Mouse (Mus musculus) small intestine, adult 2 months (tissue): ENCODE measurements around the gene Glipr1. TPM values are rescaled to one million over a fixed set of nuclear protein-coding genes. Genes with fewer than 3 reads are reported as not detected.
"Not testable (repeated sequence)": the region's sequence is repeated elsewhere in the genome, so short reads cannot be mapped to it uniquely, and the experiment has no call there.

ENCODE experiments used
- H3K27ac ChIP-seq: fragments of 200-500 bp; 2 replicates; pipeline ENCODE4 v1.5.1; 2012; ENCODE audit warnings: low read depth, low read length, control low read depth, inconsistent platforms; ENCODE audit not compliant: insufficient read depth
- H3K27me3 ChIP-seq: fragments of 200-500 bp; 2 replicates; pipeline ENCODE4 v1.6.1; 2012; ENCODE audit warnings: mild to moderate bottlenecking, moderate library complexity, low read length, inconsistent platforms; ENCODE audit not compliant: control insufficient read depth, insufficient read depth
- H3K36me3 ChIP-seq: fragments of 200-500 bp; 2 replicates; pipeline ENCODE4 v1.6.1; 2012; ENCODE audit warnings: mild to moderate bottlenecking, low read length, control low read depth, inconsistent platforms; ENCODE audit not compliant: control insufficient read depth, insufficient read depth
- H3K4me1 ChIP-seq: fragments of 200-500 bp; 2 replicates; pipeline ENCODE4 v1.6.1; 2012; ENCODE audit warnings: low read length, inconsistent platforms, mixed read lengths; ENCODE audit not compliant: control insufficient read depth, insufficient read depth, insufficient read length
- H3K4me3 ChIP-seq: fragments of 200-500 bp; 2 replicates; pipeline ENCODE4 v1.5.1; 2012; ENCODE audit warnings: low read depth, mild to moderate bottlenecking, control low read depth, inconsistent platforms, low read length, moderate library complexity
- CTCF ChIP-seq: fragments of 200-500 bp; IDR thresholded peaks from 2 replicates; pipeline ENCODE4 v1.5.1; 2012; ENCODE audit warnings: low read depth, mild to moderate bottlenecking, control low read depth, inconsistent platforms, low read length, moderate library complexity, mixed read lengths; ENCODE audit not compliant: insufficient replicate concordance, insufficient read length; ENCODE audit errors: extremely low read depth
- POLR2A ChIP-seq: fragments of 200-500 bp; IDR thresholded peaks from 2 replicates; pipeline ENCODE4 v1.6.1; 2012; ENCODE audit warnings: low read depth, mild to moderate bottlenecking, control low read depth, inconsistent platforms, low read length, moderate library complexity
- WGBS: fragments of 180-500 bp; shearing (Covaris S2); methylation state at CpG from one replicate; pipeline ENCODE4 v1.1.7; 2018; 5-methylcytosine and 5-hydroxymethylcytosine counted together
- polyA plus RNA-seq: library from polyadenylated mRNA; depleted of rRNA; stranded (reverse); fragments of >200 nt; gene quantifications from 2 replicates; pipeline ENCODE4 v1.2.3, GENCODE M21; 2012; rRNA removed

Gene Glipr1
- 11.2 and 13.2 TPM in 2 replicates for polyA plus RNA-seq

DNA sequence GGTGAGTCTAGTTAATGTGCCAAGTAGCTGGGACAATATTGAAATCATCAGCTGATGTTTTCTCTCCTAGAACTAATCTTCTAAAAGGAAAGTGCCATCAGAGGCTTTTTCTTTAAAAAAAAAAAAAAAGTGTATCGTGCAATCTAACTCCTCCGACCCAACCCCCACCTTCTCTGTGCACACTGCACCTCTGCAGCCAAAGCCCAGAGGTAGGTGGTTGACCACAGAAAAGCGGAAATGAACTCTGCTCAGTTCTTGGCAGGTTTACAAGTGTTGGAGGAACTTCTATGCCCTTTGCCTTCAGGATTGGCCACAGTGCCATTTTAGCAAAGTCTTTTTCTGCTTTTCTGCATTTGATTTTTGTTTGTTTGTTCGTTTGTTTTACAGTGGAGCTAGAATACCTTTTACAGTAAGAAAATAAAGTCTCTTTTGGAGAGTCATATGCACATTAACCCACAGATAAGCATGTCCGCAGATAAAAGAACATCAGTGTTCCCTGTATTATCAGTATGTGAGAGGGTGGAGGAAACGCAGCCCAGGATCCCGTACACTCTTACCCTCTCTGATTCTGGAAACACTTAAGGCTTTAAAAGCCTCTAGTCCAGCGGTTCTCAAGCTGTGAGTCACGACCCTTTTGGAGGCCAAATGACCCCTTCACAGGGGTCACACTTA lies at the start of gene Glipr1:
TSS of gene Glipr1 (minus strand) at position 88 of the 672 bp plus-strand sequence.
- 20% methylated on average over 9 of the region's 9 CpGs for WGBS
- no peak for TF ChIP-seq POLR2A
- TF ChIP-seq CTCF, result no peak

GRCm38 (mm10) chr10:112051956-112052355 lies 49.5 kb upstream of the Glipr1 start:
- 69% methylated on average over 2 of the region's 2 CpGs for whole genome bisulfite sequencing
- not testable (repeated sequence) for H3K4me1 ChIP-seq

More for the DNA sequence above, at the start of gene Glipr1:
- peak within 1 kb of the TSS; percentile 36 for H3K4me3 ChIP-seq
- H3K27me3 ChIP-seq, result no peaks in the 10 kb centered on the region
- H3K27ac ChIP-seq, result peak within 1 kb of the TSS; percentile 77
- H3K36me3 ChIP-seq, result no peaks in the 10 kb centered on the region
- peaks cover 4% of the 10 kb centered on the region; the same call in 1 of the 2 replicates for H3K4me1 ChIP-seq

DNA sequence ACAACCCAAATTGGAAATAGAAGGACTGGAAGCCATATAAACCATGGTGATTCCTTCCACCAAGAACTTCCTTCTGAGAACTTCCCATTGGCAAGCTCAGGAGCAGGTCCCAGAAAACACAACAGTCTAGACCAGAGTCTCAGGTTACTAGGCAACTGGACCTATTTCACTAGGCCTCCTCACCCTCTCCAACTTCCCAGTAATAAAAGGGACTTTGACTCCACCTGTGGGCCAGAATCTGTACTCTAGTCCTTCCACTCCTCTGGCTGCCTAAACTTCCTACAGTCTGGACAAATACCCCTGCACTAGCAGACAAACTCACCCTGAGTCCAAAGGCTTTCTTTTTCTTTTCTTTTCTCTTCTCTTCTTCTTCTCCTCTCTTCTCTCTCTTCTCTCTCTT lies 48.8 kb upstream of the Glipr1 start:
- no peak for TF ChIP-seq CTCF
- TF ChIP-seq POLR2A, result no peak
- Histone ChIP-seq H3K36me3 (no peaks in the 10 kb centered on the region), H3K27ac (no peak overlapping the region), H3K4me1 (no peaks in the 10 kb centered on the region), H3K27me3 (no peaks in the 10 kb centered on the region), H3K4me3 (no peak overlapping the region)

More at GRCm38 (mm10) chr10:112051956-112052355, 49.5 kb upstream of the Glipr1 start:
- not testable (repeated sequence) for H3K27ac ChIP-seq, H3K27me3 ChIP-seq, H3K4me3 ChIP-seq, H3K36me3 ChIP-seq

DNA sequence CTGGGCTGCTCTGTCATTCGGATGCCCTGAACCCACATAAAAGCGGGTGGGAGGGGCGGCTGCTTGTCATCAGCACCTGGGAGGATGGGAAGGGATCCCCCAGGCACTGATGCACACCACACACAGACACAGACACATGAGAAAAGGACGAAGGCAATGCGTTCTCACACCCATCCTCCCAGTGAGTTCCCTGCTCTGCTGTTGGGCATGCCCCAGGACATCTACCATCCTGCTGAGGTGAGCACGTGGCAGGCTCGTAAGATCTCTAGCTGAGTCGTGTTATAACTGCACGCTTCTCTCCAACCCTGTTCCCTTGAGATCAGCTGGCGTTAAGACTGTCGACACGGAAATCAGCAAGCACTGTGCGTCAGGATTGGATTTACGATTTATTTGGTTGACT lies 41.9 kb upstream of the Glipr1 start:
- 34% methylated on average over 14 of the region's 14 CpGs for WGBS
- H3K27me3 ChIP-seq, H3K36me3 ChIP-seq, H3K4me3 ChIP-seq, H3K4me1 ChIP-seq, H3K27ac ChIP-seq: not testable (repeated sequence)

- not testable (repeated sequence) for H3K4me3 ChIP-seq, H3K27me3 ChIP-seq, H3K36me3 ChIP-seq, H3K4me1 ChIP-seq, H3K27ac ChIP-seq
- WGBS, result 63% methylated on average over 9 of the region's 9 CpGs
Measured at GRCm38 (mm10) chr10:112043523-112043922, 41.1 kb upstream of the Glipr1 start.

DNA sequence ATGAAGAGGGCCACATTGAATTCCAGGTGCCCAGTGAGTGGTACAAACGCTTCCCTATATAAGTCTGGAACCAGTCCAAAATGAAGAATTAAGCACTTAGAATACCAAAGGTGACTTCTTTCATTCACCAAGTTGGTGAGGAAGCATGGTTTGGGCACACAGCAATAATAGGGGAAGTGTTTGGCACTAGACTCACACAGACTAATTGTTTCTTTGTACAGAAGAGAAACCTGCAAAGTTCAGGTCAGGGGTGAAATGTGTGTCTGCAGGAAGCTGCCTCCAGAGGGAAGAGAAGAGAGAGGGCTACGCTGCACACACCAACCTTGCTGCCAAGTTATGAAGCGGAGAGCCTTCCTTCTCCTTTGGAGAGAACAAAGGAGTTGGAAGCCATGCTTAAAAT lies 26.3 kb upstream of the Glipr1 start:
- H3K27ac ChIP-seq, H3K36me3 ChIP-seq, H3K27me3 ChIP-seq, H3K4me3 ChIP-seq, H3K4me1 ChIP-seq: not testable (repeated sequence)
- 65% methylated on average over 3 of the region's 3 CpGs for WGBS

DNA sequence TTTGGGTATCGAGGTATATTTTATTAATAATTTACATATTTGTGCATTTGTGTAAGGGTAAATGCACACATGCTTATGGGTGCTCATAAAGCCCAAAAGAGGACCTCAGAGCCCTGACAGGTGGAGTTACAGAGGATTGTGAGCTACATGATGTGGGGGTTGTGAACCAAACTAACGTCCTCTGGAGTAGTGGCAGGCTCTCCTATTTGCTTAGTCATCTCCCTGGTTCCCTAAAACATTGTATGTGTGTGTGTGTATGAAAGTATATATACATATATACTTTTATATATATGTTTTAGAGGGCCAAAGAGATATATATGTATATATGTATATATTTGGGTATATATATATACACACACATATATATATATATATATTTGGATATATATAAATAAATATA lies 21.2 kb upstream of the Glipr1 start:
- Histone ChIP-seq H3K4me1 (no peaks in the 10 kb centered on the region), H3K27ac (no peak overlapping the region), H3K36me3 (no peaks in the 10 kb centered on the region), H3K27me3 (no peaks in the 10 kb centered on the region), H3K4me3 (no peak overlapping the region)
- no peak for TF ChIP-seq POLR2A
- TF ChIP-seq CTCF, result no peak
- WGBS, result 67% methylated on average over 2 of the region's 2 CpGs

DNA sequence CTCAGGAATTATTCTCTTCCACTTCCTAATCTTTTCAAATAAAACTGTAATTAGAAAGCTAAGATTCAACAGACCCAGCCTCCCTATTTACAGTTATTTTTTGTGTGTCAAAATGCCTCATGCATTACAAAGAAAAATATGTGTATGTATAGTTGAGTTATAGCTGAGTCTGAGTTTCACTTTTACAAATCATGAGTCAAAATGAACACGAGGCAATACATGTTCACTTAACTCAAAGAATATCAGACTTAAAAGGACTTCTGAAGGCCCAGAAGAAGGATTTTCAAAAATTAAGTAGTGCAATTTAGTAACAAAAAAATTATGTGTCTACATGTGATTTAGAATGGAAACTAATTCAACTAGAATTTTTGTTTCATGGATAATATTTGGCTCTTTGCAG lies 7.1 kb upstream of the Glipr1 start:
- H3K27ac ChIP-seq, H3K27me3 ChIP-seq, H3K4me1 ChIP-seq, H3K4me3 ChIP-seq, H3K36me3 ChIP-seq: not testable (repeated sequence)
- WGBS, result 52% methylated on average over 1 of the region's 1 CpGs
